Mouse (Mus musculus) layer of hippocampus, adult 6 months (tissue): Measurements from ENCODE around the gene Prss35. TPM values are rescaled to one million over a fixed set of nuclear protein-coding genes. Genes with fewer than 3 reads are reported as not detected.

Experiments used
- long read RNA-seq, 2 experiments: library from polyadenylated mRNA; unstranded; transcript quantifications; one replicate each; pipeline ENCODE4 v2.0.0; 2019 to 2020
- polyA plus RNA-seq: library from polyadenylated mRNA; unstranded; fragments of <200 nt; fragmentation: Nextera tagmentation; gene quantifications from 2 replicates; pipeline ENCODE4 v1.2.3, GENCODE M21; 2021

Prss35 gene
- 2.3 and 2.5 TPM in 2 replicates for polyA plus RNA-seq
- long read RNA-seq, experiment 1, partial matches to known transcripts: 2 of 18 reads
- long read RNA-seq, experiment 1, other reads (novel, unspliced or antisense): 12 of 18 reads
- long read RNA-seq, experiment 2, transcript Prss35-201 (2 exons, 3,444 nt): major isoform, 10 of 39 reads
- long read RNA-seq, experiment 2, partial matches to known transcripts: 11 of 39 reads
- long read RNA-seq, experiment 2, other reads (novel, unspliced or antisense): 18 of 39 reads

DNA sequence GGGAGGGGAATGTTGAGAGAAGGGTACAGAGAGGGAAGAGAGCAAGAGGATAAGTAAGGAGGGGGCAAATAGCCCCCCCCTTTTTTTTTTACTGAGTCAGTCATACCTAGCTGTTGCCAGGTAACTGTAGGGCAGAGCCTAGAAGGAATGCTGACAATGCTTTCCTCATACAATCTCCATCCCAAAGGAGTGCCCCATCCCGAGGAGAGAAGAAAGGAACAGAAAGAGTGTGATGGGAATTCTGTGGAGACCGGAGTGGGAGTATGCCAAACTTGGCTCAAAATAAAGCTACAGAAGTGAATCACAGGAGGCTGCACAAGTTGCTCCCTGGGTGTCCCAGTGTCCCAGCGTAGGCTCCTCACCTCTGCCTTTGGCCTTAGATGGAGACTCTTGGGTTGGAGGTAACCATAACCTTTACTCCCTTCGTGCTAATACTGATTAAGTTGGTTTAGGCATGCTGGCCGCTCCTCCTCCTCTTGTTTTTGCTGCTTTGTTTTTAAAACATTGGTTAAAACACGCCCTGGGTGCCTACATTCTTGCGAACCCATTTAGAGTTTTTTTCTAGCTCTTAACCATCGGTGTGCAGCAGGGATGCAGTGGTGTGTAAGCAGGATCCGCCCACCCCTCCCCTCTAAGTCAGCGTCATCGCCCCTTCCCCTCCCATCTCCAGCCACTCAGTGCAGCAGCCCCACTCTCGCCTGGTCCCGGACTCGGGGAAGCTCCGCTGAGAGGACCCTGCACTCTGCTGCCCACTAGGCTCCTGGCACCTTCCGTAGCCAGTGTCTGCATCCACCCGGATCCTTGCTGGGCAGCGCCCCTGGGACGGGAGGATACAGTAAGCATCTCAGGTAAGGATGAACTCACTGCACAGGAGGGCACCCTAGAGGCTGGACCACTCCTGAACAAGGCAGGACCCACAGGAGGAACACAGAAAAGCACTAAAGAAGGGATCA is at the start of gene Prss35:
Gene Prss35 (plus strand): TSS at position 691 of the 953 bp plus-strand sequence.

GRCm38 (mm10) chr9:86695818-86696261 is 47.6 kb upstream of the Prss35 start, which contains the start of gene Me1:
Gene Me1 (minus strand): TSS chr9:86695953.

Other genes starting within 250 kb of the Prss35 start
- 12.0 and 13.4 TPM in 2 replicates for gene Pgm3, start 171.8 kb upstream of the Prss35 start, polyA plus RNA-seq
- gene Rwdd2a, start 171.7 kb upstream of the Prss35 start, polyA plus RNA-seq: 59.9 and 63.3 TPM in 2 replicates
- gene Me1, start 47.7 kb upstream of the Prss35 start, polyA plus RNA-seq: 21.2 and 23.2 TPM in 2 replicates
- gene Snap91, start 137.0 kb downstream of the Prss35 start, polyA plus RNA-seq: 66.5 and 67.0 TPM in 2 replicates